Mouse (Mus musculus) kidney, embryonic 15.5 days (tissue): Measurements from ENCODE around the gene Ppard. TPM values are rescaled to one million over a fixed set of nuclear protein-coding genes. Genes with fewer than 3 reads are reported as not detected.

Experiments used
- ATAC-seq: fragments of 200-750 bp; cut with Nextera tagmentation; replicated peaks from 2 replicates; pipeline ENCODE4 v1.8.0; 2017; ENCODE audit warnings: moderate TSS enrichment; ENCODE audit not compliant: low FRiP score
- H3K27ac ChIP-seq: fragments of 300-500 bp; sonication (generic); 2 replicates; pipeline ENCODE4 v1.5.1; 2015; ENCODE audit warnings: mild to moderate bottlenecking, inconsistent platforms
- H3K27me3 ChIP-seq: fragments of 300-500 bp; sonication (generic); 2 replicates; pipeline ENCODE4 v1.6.1; 2015; ENCODE audit warnings: inconsistent platforms
- H3K36me3 ChIP-seq: fragments of 300-500 bp; sonication (generic); 2 replicates; pipeline ENCODE4 v1.6.1; 2015; ENCODE audit warnings: inconsistent platforms
- H3K4me1 ChIP-seq: fragments of 300-500 bp; sonication (generic); 2 replicates; pipeline ENCODE4 v1.6.1; 2015; ENCODE audit warnings: inconsistent platforms
- H3K4me2 ChIP-seq: fragments of 300-500 bp; sonication (generic); 2 replicates; pipeline ENCODE4 v1.6.1; 2015; ENCODE audit warnings: moderate library complexity, mild to moderate bottlenecking, inconsistent platforms
- H3K4me3 ChIP-seq: fragments of 300-500 bp; sonication (generic); replicated peaks from 2 replicates; pipeline ENCODE4 v1.5.1; 2015; ENCODE audit warnings: mild to moderate bottlenecking, inconsistent platforms
- H3K9ac ChIP-seq: fragments of 300-500 bp; sonication (generic); 2 replicates; pipeline ENCODE4 v1.6.1; 2015; ENCODE audit warnings: mild to moderate bottlenecking, inconsistent platforms
- H3K9me3 ChIP-seq: fragments of 300-500 bp; sonication (generic); replicated peaks from 2 replicates; pipeline ENCODE4 v1.6.1; 2016; ENCODE audit warnings: inconsistent platforms
- WGBS: fragments of 180-500 bp; shearing (Covaris S2); methylation state at CpG from one replicate; pipeline ENCODE4 v1.1.7; 2015; ENCODE audit warnings: mixed read lengths; 5-methylcytosine and 5-hydroxymethylcytosine counted together
- polyA plus RNA-seq: library from polyadenylated mRNA; unstranded; fragments of >200 nt; fragmentation: Nextera tagmentation; extraction: Ambion mirVana; gene quantifications from 2 replicates; pipeline ENCODE4 v1.2.1, GENCODE M21; 2015

The Ppard gene
- 2.3 and 2.7 TPM in 2 replicates for polyA plus RNA-seq

DNA sequence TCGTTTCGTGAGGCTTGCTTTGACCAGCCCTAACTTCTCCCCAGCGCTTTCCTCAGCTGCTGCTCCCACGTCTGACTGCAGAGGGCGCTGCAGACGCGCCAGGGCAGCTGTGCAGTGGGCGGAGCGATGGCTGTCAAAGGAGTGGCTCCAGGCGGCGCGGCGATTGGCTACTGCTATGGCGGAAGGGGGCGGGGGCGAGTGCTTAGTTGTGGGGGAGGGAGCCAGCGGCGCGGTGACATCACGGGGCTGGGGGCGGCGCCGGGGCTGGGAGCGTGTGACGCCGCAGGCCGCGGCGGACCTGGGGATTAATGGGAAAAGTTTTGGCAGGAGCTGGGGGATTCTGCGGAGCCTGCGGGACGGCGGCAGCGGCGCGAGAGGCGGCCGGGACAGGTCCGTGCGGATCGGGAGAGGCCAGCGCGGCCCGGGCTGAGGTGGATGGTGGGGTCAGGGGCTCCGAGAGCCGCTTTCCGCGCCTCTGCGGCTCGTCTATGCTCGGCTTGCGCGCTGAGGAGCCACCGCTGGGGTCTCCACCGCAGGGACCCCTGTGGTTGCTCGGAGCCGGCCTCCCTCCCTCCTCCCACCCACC lies at the start of gene Ppard:
Gene Ppard (plus strand): TSS at position 226 of the 586 bp plus-strand sequence.
- H3K9ac ChIP-seq = peak within 1 kb of the TSS; percentile 91
- H3K4me1 ChIP-seq = peaks cover 39% of the 10 kb centered on the region
- H3K36me3 ChIP-seq = peaks cover 7% of the 10 kb centered on the region; the same call in 1 of the 2 replicates
- H3K27ac ChIP-seq = peak within 1 kb of the TSS; percentile 87
- peak within 1 kb of the TSS; percentile 85 for H3K4me2 ChIP-seq
- peak; percentile 94 for ATAC-seq
- H3K9me3 ChIP-seq = no peaks in the 10 kb centered on the region
- no peaks in the 10 kb centered on the region for H3K27me3 ChIP-seq
- under 1% methylated on average over 55 of the region's 57 CpGs for WGBS
- H3K4me3 ChIP-seq = peak within 1 kb of the TSS; percentile 81

- Histone ChIP-seq H3K4me2 (no peak overlapping the region), H3K9me3 (no peaks in the 10 kb centered on the region), H3K36me3 (peaks cover 25% of the 10 kb centered on the region), H3K9ac (no peak overlapping the region), H3K4me3 (no peak overlapping the region), H3K27me3 (no peaks in the 10 kb centered on the region), H3K27ac (no peak overlapping the region), H3K4me1 (peaks cover 14% of the 10 kb centered on the region)
- ATAC-seq = no peak
- 85% methylated on average over 7 of the region's 7 CpGs for WGBS
Observed at GRCm38 (mm10) chr17:28184971-28185638, 47.4 kb upstream of the Ppard start.

DNA sequence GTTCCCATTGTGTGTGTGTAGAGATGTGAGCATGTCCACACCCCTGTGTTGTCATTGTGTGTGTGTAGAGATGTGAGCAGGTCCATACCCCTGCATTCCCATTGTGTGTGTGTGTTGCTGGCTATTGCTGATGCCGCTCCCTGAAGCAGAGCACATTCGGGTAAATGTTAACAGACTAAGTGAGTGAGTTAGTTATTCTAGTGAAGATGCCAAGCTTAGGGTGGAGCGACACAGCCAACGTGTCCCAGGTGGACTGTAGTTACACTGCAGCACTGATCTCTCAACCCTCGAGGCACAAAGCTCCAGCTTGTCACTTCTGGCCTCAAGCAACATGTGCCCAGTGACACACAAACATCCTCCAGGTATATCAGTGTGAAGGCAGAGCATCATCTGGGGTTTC lies 44.2 kb upstream of the Ppard start:
- Histone ChIP-seq H3K9me3 (no peaks in the 10 kb centered on the region), H3K27ac (no peak overlapping the region), H3K9ac (no peak overlapping the region), H3K4me3 (no peak overlapping the region), H3K4me1 (no peaks in the 10 kb centered on the region), H3K27me3 (no peaks in the 10 kb centered on the region), H3K36me3 (peaks cover 48% of the 10 kb centered on the region), H3K4me2 (no peak overlapping the region)
- ATAC-seq = no peak
- WGBS = 82% methylated on average over 5 of the region's 5 CpGs

DNA sequence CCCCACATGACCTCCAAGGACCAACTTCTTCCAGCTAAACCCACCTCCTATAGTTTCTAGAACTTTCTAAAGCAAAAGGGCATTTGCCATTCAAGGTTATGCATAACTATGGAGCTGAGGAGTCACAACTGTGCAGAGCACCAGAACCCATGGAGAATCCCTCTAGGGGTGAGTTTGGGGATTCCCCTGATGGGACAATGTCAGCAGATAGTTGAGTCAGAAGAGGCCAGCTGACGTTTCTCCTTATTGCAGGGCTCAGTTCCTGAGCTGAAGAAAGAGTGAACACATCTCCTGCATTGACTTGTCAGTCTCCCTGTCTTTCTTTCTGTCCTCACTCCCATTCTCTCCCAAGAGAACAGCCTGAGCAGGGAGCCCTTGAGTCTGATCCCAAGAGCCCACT lies 39.7 kb upstream of the Ppard start:
- H3K36me3 ChIP-seq = peaks cover 81% of the 10 kb centered on the region
- peaks cover 6% of the 10 kb centered on the region; the same call in 1 of the 2 replicates for H3K4me1 ChIP-seq
- WGBS = 54% methylated on average over 1 of the region's 1 CpGs
- no peak overlapping the region for H3K27ac ChIP-seq
- H3K4me2 ChIP-seq = no peak overlapping the region
- no peak for ATAC-seq
- H3K9me3 ChIP-seq = no peaks in the 10 kb centered on the region
- H3K27me3 ChIP-seq = no peaks in the 10 kb centered on the region
- H3K4me3 ChIP-seq = no peak overlapping the region
- no peak overlapping the region for H3K9ac ChIP-seq

GRCm38 (mm10) chr17:28193559-28193958 lies 38.9 kb upstream of the Ppard start:
- no peak overlapping the region for H3K27ac ChIP-seq
- WGBS = 84% methylated on average over 3 of the region's 3 CpGs
- H3K4me1 ChIP-seq = peaks cover 8% of the 10 kb centered on the region; the same call in 1 of the 2 replicates
- peaks cover 85% of the 10 kb centered on the region for H3K36me3 ChIP-seq
- H3K4me2 ChIP-seq = no peak overlapping the region
- no peak for ATAC-seq
- H3K4me3 ChIP-seq = no peak overlapping the region
- no peak overlapping the region for H3K9ac ChIP-seq
- H3K9me3 ChIP-seq = no peaks in the 10 kb centered on the region
- no peaks in the 10 kb centered on the region for H3K27me3 ChIP-seq

GRCm38 (mm10) chr17:28195033-28195432 lies 37.5 kb upstream of the Ppard start:
- H3K4me1 ChIP-seq = peaks cover 8% of the 10 kb centered on the region; the same call in 1 of the 2 replicates
- H3K27ac ChIP-seq = no peak overlapping the region
- no peak overlapping the region for H3K4me3 ChIP-seq
- no peak overlapping the region for H3K9ac ChIP-seq
- no peak overlapping the region for H3K4me2 ChIP-seq
- no peak for ATAC-seq
- H3K36me3 ChIP-seq = peaks cover 92% of the 10 kb centered on the region
- 96% methylated on average over 10 of the region's 10 CpGs for WGBS
- no peaks in the 10 kb centered on the region for H3K9me3 ChIP-seq
- no peaks in the 10 kb centered on the region for H3K27me3 ChIP-seq

DNA sequence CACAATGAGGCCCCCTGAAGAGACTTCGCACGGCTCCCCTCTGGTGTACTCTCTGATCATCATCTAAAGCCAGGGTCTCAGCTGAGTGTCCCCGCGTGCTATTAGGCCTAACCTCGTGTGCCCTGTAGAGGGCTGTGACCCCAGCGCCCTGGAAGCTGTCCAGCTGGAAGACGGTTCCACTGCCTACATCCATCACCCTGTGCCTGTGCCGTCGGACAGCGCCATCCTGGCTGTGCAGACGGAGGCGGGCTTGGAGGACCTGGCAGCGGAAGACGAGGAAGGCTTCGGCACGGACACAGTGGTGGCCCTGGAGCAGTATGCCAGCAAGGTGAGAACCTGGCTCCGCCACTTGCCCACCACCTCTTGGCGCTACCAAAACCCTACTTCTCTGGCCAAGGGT lies 34.9 kb upstream of the Ppard start:
- WGBS = 57% methylated on average over 18 of the region's 18 CpGs

DNA sequence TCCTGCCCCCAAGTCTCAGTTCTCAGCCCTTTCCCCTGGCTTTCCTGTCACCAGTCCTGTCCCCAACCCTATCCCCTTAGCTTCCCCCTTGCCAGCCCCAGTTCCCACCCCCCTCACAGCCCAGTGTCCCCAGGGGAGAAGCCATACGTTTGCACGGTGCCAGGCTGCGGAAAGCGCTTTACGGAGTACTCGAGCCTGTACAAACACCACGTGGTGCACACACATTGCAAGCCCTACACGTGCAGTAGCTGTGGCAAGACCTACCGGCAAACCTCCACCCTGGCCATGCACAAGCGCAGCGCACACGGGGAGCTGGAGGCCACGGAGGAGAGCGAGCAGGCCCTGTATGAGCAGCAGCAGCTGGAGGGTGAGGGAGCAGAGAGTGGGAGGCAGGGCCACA lies 30.5 kb upstream of the Ppard start:
- no peak overlapping the region for H3K4me2 ChIP-seq
- WGBS = 81% methylated on average over 14 of the region's 14 CpGs
- no peak for ATAC-seq
- no peak overlapping the region for H3K9ac ChIP-seq
- H3K36me3 ChIP-seq = peaks cover 82% of the 10 kb centered on the region
- no peaks in the 10 kb centered on the region for H3K27me3 ChIP-seq
- H3K4me3 ChIP-seq = no peak overlapping the region
- peaks cover 14% of the 10 kb centered on the region for H3K4me1 ChIP-seq
- H3K9me3 ChIP-seq = no peaks in the 10 kb centered on the region
- no peak overlapping the region for H3K27ac ChIP-seq

More for the DNA sequence above, 34.9 kb upstream of the Ppard start:
- Histone ChIP-seq H3K27me3 (no peaks in the 10 kb centered on the region), H3K27ac (0 out of 2 replicates have a peak overlapping the region, but pooled peaks have one; percentile 24), H3K9ac (no peak overlapping the region), H3K9me3 (no peaks in the 10 kb centered on the region), H3K4me1 (peaks cover 8% of the 10 kb centered on the region; the same call in 1 of the 2 replicates), H3K4me3 (no peak overlapping the region), H3K4me2 (no peak overlapping the region), H3K36me3 (peaks cover 94% of the 10 kb centered on the region)
- ATAC-seq = no peak; the same call in 1 of the 2 replicates

GRCm38 (mm10) chr17:28204052-28204720 lies 28.3 kb upstream of the Ppard start:
- peaks cover 61% of the 10 kb centered on the region for H3K36me3 ChIP-seq
- H3K9me3 ChIP-seq = no peaks in the 10 kb centered on the region
- H3K9ac ChIP-seq = no peak overlapping the region
- H3K4me2 ChIP-seq = no peak overlapping the region
- H3K27ac ChIP-seq = no peak overlapping the region
- no peak overlapping the region for H3K4me3 ChIP-seq
- H3K27me3 ChIP-seq = no peaks in the 10 kb centered on the region
- H3K4me1 ChIP-seq = peaks cover 26% of the 10 kb centered on the region
- no peak for ATAC-seq
- 41% methylated on average over 14 of the region's 14 CpGs for WGBS

DNA sequence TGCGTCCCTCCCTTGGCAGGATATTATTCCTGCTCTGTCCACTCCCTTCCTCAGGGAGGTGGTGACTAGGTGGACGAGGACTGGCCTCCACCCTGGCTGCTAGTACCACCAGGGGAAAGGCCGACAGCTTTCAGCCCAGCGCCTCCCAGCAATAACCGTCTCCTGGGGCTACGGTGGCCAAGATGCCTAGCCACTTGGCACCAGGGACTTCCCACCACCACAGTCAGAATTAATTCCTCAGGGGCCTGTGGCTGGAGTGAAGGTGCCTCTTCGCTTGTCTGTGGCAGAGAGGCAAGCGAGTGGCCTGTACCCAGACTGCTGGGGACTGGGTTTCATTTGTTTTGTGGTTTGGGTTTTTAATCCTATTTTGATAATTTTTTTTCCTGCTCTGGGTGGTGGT lies 27.1 kb upstream of the Ppard start:
- Histone ChIP-seq H3K4me3 (no peak overlapping the region), H3K9me3 (no peaks in the 10 kb centered on the region), H3K9ac (no peak overlapping the region), H3K4me1 (peaks cover 32% of the 10 kb centered on the region), H3K4me2 (no peak overlapping the region), H3K27me3 (no peaks in the 10 kb centered on the region), H3K27ac (no peak overlapping the region), H3K36me3 (peaks cover 50% of the 10 kb centered on the region)
- ATAC-seq = no peak
- WGBS = 84% methylated on average over 8 of the region's 8 CpGs

DNA sequence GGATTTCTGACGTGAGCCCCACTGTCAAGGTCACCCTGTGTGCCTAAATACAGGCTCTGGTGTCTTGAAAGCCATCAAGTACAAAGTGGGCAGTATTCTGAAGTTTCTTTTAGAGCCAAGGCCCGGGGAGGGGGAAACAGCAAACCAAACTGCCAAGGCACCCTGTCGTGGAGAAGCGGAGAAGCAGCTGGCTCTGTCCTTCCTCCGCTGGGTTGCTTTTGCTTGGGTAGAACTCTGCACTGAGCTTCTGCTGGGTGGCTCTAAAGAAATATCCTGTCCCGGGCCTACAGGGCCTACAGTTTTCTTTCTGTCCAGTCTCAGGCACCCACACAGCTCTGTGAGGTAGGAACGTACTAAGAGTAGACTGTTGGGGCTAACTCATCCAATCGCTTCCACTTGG lies 25.4 kb upstream of the Ppard start:
- Histone ChIP-seq H3K9me3 (no peaks in the 10 kb centered on the region), H3K4me1 (peaks cover 32% of the 10 kb centered on the region), H3K27me3 (no peaks in the 10 kb centered on the region), H3K4me2 (no peak overlapping the region), H3K36me3 (peaks cover 33% of the 10 kb centered on the region), H3K4me3 (no peak overlapping the region), H3K27ac (peak overlapping the region; percentile 81), H3K9ac (0 out of 2 replicates have a peak overlapping the region, but pooled peaks have one; percentile 8)
- ATAC-seq = no peak; the same call in 1 of the 2 replicates
- 68% methylated on average over 8 of the region's 8 CpGs for WGBS
